Mouse (Mus musculus): ENCODE results near the gene Hmgcr. TPM values are rescaled to one million over a fixed set of nuclear protein-coding genes. Genes with fewer than 3 reads are reported as not detected.

Hmgcr gene
- polyA plus RNA-seq, 1 experiment from 2014 or later, result 58.9 TPM

GRCm38 (mm10) chr13:96681088-96681620 lies 10.4 kb upstream of the Hmgcr start:
- no peak overlapping the region for H3K4me2 ChIP-seq
- H3K27me3 ChIP-seq, result no peaks in the 10 kb centered on the region
- ATAC-seq (ENCODE audit: insufficient number of reproducible peaks, low FRiP score, low TSS enrichment, low read depth), result no peak
- H3K36me3 ChIP-seq, result no peaks in the 10 kb centered on the region
- no peaks in the 10 kb centered on the region for H3K9me3 ChIP-seq
- H3K27ac ChIP-seq, result no peak overlapping the region
- H3K4me3 ChIP-seq, result no peak overlapping the region
- H3K9ac ChIP-seq, result no peak overlapping the region
- no peaks in the 10 kb centered on the region for H3K4me1 ChIP-seq

- Histone ChIP-seq H3K9ac (no peak overlapping the region), H3K27ac (no peak overlapping the region), H3K4me1 (no peaks in the 10 kb centered on the region), H3K4me3 (no peak overlapping the region), H3K4me2 (no peak overlapping the region), H3K27me3 (no peaks in the 10 kb centered on the region), H3K9me3 (no peaks in the 10 kb centered on the region), H3K36me3 (no peaks in the 10 kb centered on the region)
- 74% methylated on average over 9 of the region's 9 CpGs for WGBS
- no peak for ATAC-seq (ENCODE audit: insufficient number of reproducible peaks, low FRiP score, low TSS enrichment, low read depth)
These were observed 9.7 kb upstream of the Hmgcr start for GRCm38 (mm10) chr13:96680163-96681087.

GRCm38 (mm10) chr13:96678616-96679015 lies 7.9 kb upstream of the Hmgcr start:
- Histone ChIP-seq H3K9ac (no peak overlapping the region), H3K27ac (no peak overlapping the region), H3K4me1 (no peaks in the 10 kb centered on the region), H3K36me3 (no peaks in the 10 kb centered on the region), H3K4me3 (no peak overlapping the region), H3K27me3 (no peaks in the 10 kb centered on the region), H3K9me3 (no peaks in the 10 kb centered on the region), H3K4me2 (no peak overlapping the region)
- no peak for ATAC-seq (ENCODE audit: insufficient number of reproducible peaks, low FRiP score, low TSS enrichment, low read depth)
- WGBS, result 83% methylated on average over 6 of the region's 6 CpGs

- WGBS, result 81% methylated on average over 1 of the region's 1 CpGs
- Histone ChIP-seq H3K27ac (no peak overlapping the region), H3K9ac (no peak overlapping the region), H3K9me3 (no peaks in the 10 kb centered on the region), H3K27me3 (no peaks in the 10 kb centered on the region), H3K4me3 (no peak overlapping the region), H3K4me2 (no peak overlapping the region), H3K36me3 (no peaks in the 10 kb centered on the region), H3K4me1 (no peaks in the 10 kb centered on the region)
- no peak for ATAC-seq (ENCODE audit: insufficient number of reproducible peaks, low FRiP score, low TSS enrichment, low read depth)
These were observed 6.3 kb upstream of the Hmgcr start for GRCm38 (mm10) chr13:96677071-96677470.

GRCm38 (mm10) chr13:96675756-96676155 lies 5.0 kb upstream of the Hmgcr start:
- ATAC-seq (ENCODE audit: insufficient number of reproducible peaks, low FRiP score, low TSS enrichment, low read depth), result no peak

GRCm38 (mm10) chr13:96673817-96674216 lies 3.1 kb upstream of the Hmgcr start:
- Histone ChIP-seq H3K9ac (no peak overlapping the region), H3K27ac (no peak overlapping the region), H3K27me3 (no peaks in the 10 kb centered on the region), H3K9me3 (no peaks in the 10 kb centered on the region), H3K36me3 (no peaks in the 10 kb centered on the region), H3K4me3 (no peak overlapping the region), H3K4me1 (peaks cover 15% of the 10 kb centered on the region), H3K4me2 (no peak overlapping the region)
- WGBS, result 80% methylated on average over 7 of the region's 7 CpGs
- ATAC-seq (ENCODE audit: insufficient number of reproducible peaks, low FRiP score, low TSS enrichment, low read depth), result no peak

More at GRCm38 (mm10) chr13:96675756-96676155, 5.0 kb upstream of the Hmgcr start:
- H3K4me3 ChIP-seq, result no peak overlapping the region
- H3K4me2 ChIP-seq, result no peak overlapping the region
- no peak overlapping the region for H3K27ac ChIP-seq
- WGBS, result 82% methylated on average over 6 of the region's 6 CpGs
- H3K9me3 ChIP-seq, result no peaks in the 10 kb centered on the region
- H3K9ac ChIP-seq, result no peak overlapping the region
- no peaks in the 10 kb centered on the region for H3K27me3 ChIP-seq
- peaks cover 4% of the 10 kb centered on the region for H3K4me1 ChIP-seq
- no peaks in the 10 kb centered on the region for H3K36me3 ChIP-seq

- Histone ChIP-seq H3K4me1 (peaks cover 19% of the 10 kb centered on the region), H3K27ac (no peak overlapping the region), H3K9me3 (no peaks in the 10 kb centered on the region), H3K4me3 (no peak overlapping the region), H3K36me3 (no peaks in the 10 kb centered on the region), H3K9ac (no peak overlapping the region), H3K27me3 (no peaks in the 10 kb centered on the region), H3K4me2 (no peak overlapping the region)
- no peak for ATAC-seq (ENCODE audit: insufficient number of reproducible peaks, low FRiP score, low TSS enrichment, low read depth)
- WGBS, result 60% methylated on average over 6 of the region's 6 CpGs
These were observed 1.5 kb upstream of the Hmgcr start for GRCm38 (mm10) chr13:96672276-96672675.

GRCm38 (mm10) chr13:96671906-96672234 lies 1.1 kb upstream of the Hmgcr start:
- no peak overlapping the region for H3K4me3 ChIP-seq
- WGBS, result 83% methylated on average over 5 of the region's 5 CpGs
- 0 out of 2 replicates have a peak, but pooled peaks cover 3% of the 10 kb centered on the region for H3K36me3 ChIP-seq
- ATAC-seq (ENCODE audit: insufficient number of reproducible peaks, low FRiP score, low TSS enrichment, low read depth), result no peak
- H3K9me3 ChIP-seq, result no peaks in the 10 kb centered on the region
- H3K27ac ChIP-seq, result peak overlapping the region; percentile 84; the same call in 1 of the 2 replicates
- H3K9ac ChIP-seq, result no peak overlapping the region
- H3K4me1 ChIP-seq, result peaks cover 19% of the 10 kb centered on the region
- no peaks in the 10 kb centered on the region for H3K27me3 ChIP-seq
- no peak overlapping the region for H3K4me2 ChIP-seq

GRCm38 (mm10) chr13:96671078-96671905 lies 556 bp upstream of the Hmgcr start:
- Histone ChIP-seq H3K9me3 (no peaks in the 10 kb centered on the region), H3K4me3 (peak overlapping the region; percentile 97), H3K27ac (peak overlapping the region; percentile 84), H3K4me2 (peak overlapping the region; percentile 57), H3K4me1 (peaks cover 19% of the 10 kb centered on the region), H3K36me3 (peaks cover 9% of the 10 kb centered on the region; the same call in 1 of the 2 replicates), H3K9ac (peak overlapping the region; percentile 33), H3K27me3 (no peaks in the 10 kb centered on the region)
- 13% methylated on average over 31 of the region's 31 CpGs for WGBS
- no peak for ATAC-seq (ENCODE audit: insufficient number of reproducible peaks, low FRiP score, low TSS enrichment, low read depth)

- ATAC-seq (ENCODE audit: insufficient number of reproducible peaks, low FRiP score, low TSS enrichment, low read depth), result no peak
- 3% methylated on average over 13 of the region's 13 CpGs for WGBS
- peak overlapping the region; percentile 90 for H3K9ac ChIP-seq
These were observed 724 bp downstream of the Hmgcr start for GRCm38 (mm10) chr13:96670019-96670405.

GRCm38 (mm10) chr13:96664419-96664974 lies 6.2 kb downstream of the Hmgcr start:
- 76% methylated on average over 7 of the region's 7 CpGs for WGBS
- Histone ChIP-seq H3K4me2 (no peak overlapping the region), H3K4me1 (peaks cover 10% of the 10 kb centered on the region), H3K9ac (no peak overlapping the region), H3K4me3 (no peak overlapping the region), H3K27me3 (no peaks in the 10 kb centered on the region), H3K36me3 (peaks cover 67% of the 10 kb centered on the region), H3K27ac (no peak overlapping the region), H3K9me3 (no peaks in the 10 kb centered on the region)
- no peak for ATAC-seq (ENCODE audit: insufficient number of reproducible peaks, low FRiP score, low TSS enrichment, low read depth)

More at GRCm38 (mm10) chr13:96670019-96670405, 724 bp downstream of the Hmgcr start:
- H3K9me3 ChIP-seq, result no peaks in the 10 kb centered on the region
- peak overlapping the region; percentile 57 for H3K4me2 ChIP-seq
- peaks cover 19% of the 10 kb centered on the region for H3K36me3 ChIP-seq
- H3K27me3 ChIP-seq, result no peaks in the 10 kb centered on the region
- H3K27ac ChIP-seq, result peak overlapping the region; percentile 92
- peak overlapping the region; percentile 97 for H3K4me3 ChIP-seq
- H3K4me1 ChIP-seq, result peaks cover 19% of the 10 kb centered on the region
